Mouse (Mus musculus): ENCODE results near the gene Purb. TPM values are rescaled to one million over a fixed set of nuclear protein-coding genes. Genes with fewer than 3 reads are reported as not detected.

Purb gene
- polyA plus RNA-seq (2014; fragmentation: Illumina TruSeq; extraction: RNeasy Lipid Tissue Mini Kit (QIAGEN cat#74804); ENCODE audit: low read depth, low replicate concordance) = 101 TPM

DNA sequence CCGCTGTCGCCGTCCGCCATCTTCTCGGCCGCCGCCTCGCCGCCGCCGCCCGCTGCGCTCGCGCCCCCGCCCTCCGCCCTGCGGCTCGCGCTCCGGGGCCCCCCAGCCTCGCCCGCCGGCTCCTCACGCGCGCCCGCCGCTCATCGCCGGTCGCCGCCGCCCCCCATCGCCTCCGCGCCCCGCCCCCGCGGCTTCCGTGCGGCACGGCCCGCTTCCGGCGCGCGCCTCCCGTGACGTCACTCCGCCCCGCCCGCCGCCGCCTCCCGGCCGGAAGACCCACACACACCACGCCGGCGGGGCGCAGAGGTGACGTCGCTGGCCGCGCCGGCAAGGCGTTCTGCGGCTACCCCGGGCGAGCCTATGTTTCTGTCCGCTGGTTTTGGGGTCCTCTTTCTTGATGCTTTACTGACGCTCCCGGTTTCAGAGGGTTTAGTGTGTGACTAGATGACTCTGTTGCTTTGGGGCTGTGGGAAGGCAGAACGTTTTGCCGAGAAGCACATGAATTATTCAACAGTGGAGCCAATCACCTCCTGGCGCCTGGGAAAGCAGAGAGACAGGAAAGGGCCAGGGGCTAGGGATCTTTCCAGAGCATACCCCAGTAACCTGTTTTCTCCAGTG is at the start of gene Purb:
Purb (minus strand) TSS at position 51 of the 618 bp plus-strand sequence.

DNA sequence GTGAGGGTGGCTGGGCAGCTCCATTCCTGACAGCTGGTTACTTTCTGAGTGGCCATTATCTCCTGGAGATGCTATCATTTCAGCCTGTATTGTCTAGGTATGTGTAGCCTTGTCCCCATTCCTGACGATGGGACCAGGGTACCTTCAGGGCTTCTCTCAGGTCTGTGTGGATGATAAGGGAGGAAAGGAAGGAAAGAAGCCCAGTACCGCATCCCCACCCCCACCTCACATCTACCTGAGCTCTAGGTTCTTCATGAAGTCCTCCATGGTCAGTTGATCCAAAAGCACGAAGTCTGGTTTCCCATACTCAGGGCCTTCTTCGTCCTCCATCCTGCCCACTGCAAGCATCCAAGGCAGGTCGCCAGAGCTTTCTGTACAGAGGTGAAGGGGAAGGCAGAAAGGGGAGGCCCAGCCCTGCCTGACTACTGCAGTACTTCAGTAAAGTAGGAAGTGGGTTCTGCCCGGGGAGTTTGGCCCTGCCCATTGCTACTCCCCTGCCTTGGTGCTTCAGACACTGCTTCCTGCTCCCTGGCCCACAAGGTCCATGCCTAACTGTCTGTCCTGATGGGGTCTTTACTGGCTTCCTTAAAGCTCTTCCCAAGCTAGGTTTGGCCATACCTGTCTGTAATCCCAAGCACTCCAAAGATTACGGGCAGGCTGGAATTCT is 44.9 kb upstream of the Purb start, which contains the start of gene Myo1g:
Myo1g (minus strand) TSS at position 459 of the 667 bp plus-strand sequence.

DNA sequence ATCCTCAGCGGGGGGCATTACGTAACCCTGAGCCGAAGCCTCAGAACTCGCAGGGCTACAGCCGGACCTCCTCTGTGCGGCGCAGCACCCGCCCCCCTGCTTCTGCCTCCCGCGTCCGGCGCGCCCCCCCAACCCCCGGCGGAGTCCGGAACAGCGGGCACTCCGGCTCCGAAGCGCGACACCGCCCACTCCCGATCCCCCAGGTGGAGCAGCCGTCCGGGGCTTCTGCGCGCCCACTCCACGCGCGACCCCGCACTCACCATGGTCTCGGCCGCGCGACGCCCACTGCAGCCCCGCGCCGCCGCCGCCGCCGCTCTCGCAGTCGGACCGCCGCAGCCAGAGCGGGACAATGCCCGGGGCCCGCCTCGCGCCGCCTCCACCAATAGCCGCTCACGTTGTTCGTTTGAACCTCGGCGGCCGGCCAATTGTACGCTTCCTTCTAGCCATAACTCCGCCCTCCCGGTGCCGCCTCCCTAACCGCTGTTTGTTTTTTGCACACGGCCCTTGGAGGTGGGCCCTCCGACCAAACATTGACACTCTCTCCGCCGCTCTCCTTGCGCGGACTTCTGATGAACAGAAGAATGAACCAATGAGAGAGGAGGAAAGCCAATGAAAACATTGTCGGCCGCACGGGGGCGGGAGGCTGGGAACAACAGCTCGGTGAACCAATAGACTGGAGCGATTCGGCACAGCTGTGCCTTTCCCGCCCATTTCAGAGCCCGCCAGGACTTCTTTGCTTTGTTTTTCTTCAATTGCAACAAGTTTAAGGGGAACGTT is 31.5 kb downstream of the Purb start, which contains the start of gene H2afv:
H2afv (minus strand) TSS at position 367 of the 777 bp plus-strand sequence.

Other genes starting within 250 kb of the Purb start
- gene Npc1l1, start 245.8 kb downstream of the Purb start, polyA plus RNA-seq (2014; fragmentation: Illumina TruSeq; extraction: RNeasy Lipid Tissue Mini Kit (QIAGEN cat#74804); ENCODE audit: low read depth, low replicate concordance) = not detected
- 8.6 TPM for gene Ddx56, start 208.1 kb downstream of the Purb start, polyA plus RNA-seq (2014; fragmentation: Illumina TruSeq; extraction: RNeasy Lipid Tissue Mini Kit (QIAGEN cat#74804); ENCODE audit: low read depth, low replicate concordance)
- gene Tmed4, start 201.0 kb downstream of the Purb start, polyA plus RNA-seq (2014; fragmentation: Illumina TruSeq; extraction: RNeasy Lipid Tissue Mini Kit (QIAGEN cat#74804); ENCODE audit: low read depth, low replicate concordance) = 54.6 TPM
- 166 TPM for gene Ogdh, start 184.3 kb downstream of the Purb start, polyA plus RNA-seq (2014; fragmentation: Illumina TruSeq; extraction: RNeasy Lipid Tissue Mini Kit (QIAGEN cat#74804); ENCODE audit: low read depth, low replicate concordance)
- gene Zmiz2, start 86.8 kb downstream of the Purb start, polyA plus RNA-seq (2014; fragmentation: Illumina TruSeq; extraction: RNeasy Lipid Tissue Mini Kit (QIAGEN cat#74804); ENCODE audit: low read depth, low replicate concordance) = 0.81 TPM
- 1,414 TPM for gene Ppia, start 60.5 kb downstream of the Purb start, polyA plus RNA-seq (2014; fragmentation: Illumina TruSeq; extraction: RNeasy Lipid Tissue Mini Kit (QIAGEN cat#74804); ENCODE audit: low read depth, low replicate concordance)
- gene H2afv, start 31.5 kb downstream of the Purb start, polyA plus RNA-seq (2014; fragmentation: Illumina TruSeq; extraction: RNeasy Lipid Tissue Mini Kit (QIAGEN cat#74804); ENCODE audit: low read depth, low replicate concordance) = 19.9 TPM
- gene Myo1g, start 45.0 kb upstream of the Purb start, polyA plus RNA-seq (2014; fragmentation: Illumina TruSeq; extraction: RNeasy Lipid Tissue Mini Kit (QIAGEN cat#74804); ENCODE audit: low read depth, low replicate concordance) = not detected
- 0.81 TPM for gene Ccm2, start 71.0 kb upstream of the Purb start, polyA plus RNA-seq (2014; fragmentation: Illumina TruSeq; extraction: RNeasy Lipid Tissue Mini Kit (QIAGEN cat#74804); ENCODE audit: low read depth, low replicate concordance)
- gene Nacad, start 130.1 kb upstream of the Purb start, polyA plus RNA-seq (2014; fragmentation: Illumina TruSeq; extraction: RNeasy Lipid Tissue Mini Kit (QIAGEN cat#74804); ENCODE audit: low read depth, low replicate concordance) = not detected
- 0.57 TPM for gene Tbrg4, start 150.2 kb upstream of the Purb start, polyA plus RNA-seq (2014; fragmentation: Illumina TruSeq; extraction: RNeasy Lipid Tissue Mini Kit (QIAGEN cat#74804); ENCODE audit: low read depth, low replicate concordance)
- not detected for gene Wap, start 162.7 kb upstream of the Purb start, polyA plus RNA-seq (2014; fragmentation: Illumina TruSeq; extraction: RNeasy Lipid Tissue Mini Kit (QIAGEN cat#74804); ENCODE audit: low read depth, low replicate concordance)
- gene Ramp3, start 182.6 kb upstream of the Purb start, polyA plus RNA-seq (2014; fragmentation: Illumina TruSeq; extraction: RNeasy Lipid Tissue Mini Kit (QIAGEN cat#74804); ENCODE audit: low read depth, low replicate concordance) = not detected